Mouse (Mus musculus): ENCODE data around the gene Wnt1.
"Not testable (repeated sequence)": the region's sequence is repeated elsewhere in the genome, so short reads cannot be mapped to it uniquely, and the experiment has no call there.

Gene Wnt1

GRCm38 (mm10) chr15:98789661-98790535, at the start of gene Wnt1:
Wnt1 (plus strand) TSS chr15:98789857.
- no peak for DNase-seq (ENCODE audit: low spot score)

GRCm38 (mm10) chr15:98740219-98740618, 49.4 kb upstream of the Wnt1 start:
- no peak for DNase-seq (ENCODE audit: low spot score)

GRCm38 (mm10) chr15:98742766-98743428, 46.8 kb upstream of the Wnt1 start:
- DNase-seq (ENCODE audit: low spot score), result peak; percentile 59

GRCm38 (mm10) chr15:98743863-98744262, 45.8 kb upstream of the Wnt1 start:
- not testable (repeated sequence) for DNase-seq (ENCODE audit: low spot score)

DNA sequence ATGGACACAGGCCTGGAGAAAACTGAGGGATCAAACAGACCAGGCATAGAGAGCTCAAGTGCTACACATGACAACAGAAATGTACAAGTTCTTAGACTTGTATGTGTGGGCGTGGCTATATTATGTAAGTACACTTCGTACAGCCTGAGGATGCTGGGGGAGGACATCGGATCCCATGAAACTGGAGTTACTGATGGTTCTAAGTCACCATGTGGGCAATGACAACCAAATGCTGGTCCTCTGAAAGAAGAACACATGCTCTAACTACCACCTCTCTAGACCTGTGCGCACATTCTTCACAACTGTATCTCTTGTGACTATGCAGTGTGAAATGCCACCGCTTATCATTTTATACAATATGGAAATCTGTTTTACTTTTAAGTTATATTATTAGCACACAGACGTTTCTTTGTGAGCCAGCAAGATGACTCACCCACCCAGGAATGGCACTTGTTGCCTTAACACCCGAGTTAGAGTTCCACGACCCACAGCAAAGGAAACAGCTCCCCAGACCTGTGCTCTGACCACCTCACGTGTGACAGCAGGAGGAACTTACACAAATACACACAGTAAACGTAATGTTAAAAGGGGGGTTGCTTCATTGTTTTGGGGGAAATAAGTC, 43.2 kb upstream of the Wnt1 start:
- DNase-seq (ENCODE audit: low spot score), result no peak

DNA sequence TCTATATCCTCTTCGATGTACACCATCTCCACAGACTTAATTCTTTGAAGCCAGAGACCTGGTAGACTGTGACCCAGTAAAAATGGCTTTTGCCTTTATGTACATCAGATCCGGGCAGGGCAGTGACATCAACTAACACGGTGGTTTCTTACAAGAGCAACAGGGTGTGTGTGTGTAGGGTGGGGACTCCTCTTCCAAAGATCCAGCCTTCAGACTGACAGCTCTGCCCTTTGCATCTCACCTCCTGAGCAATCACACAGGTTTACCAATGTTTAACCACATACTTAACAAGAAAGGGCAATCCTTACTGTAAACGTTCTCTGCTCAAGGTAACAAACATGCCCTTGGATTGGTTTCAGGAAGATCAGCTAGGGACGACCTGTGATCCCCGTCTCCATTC, 42.4 kb upstream of the Wnt1 start:
- no peak for DNase-seq (ENCODE audit: low spot score)

- DNase-seq (ENCODE audit: low spot score), result no peak
Observed at GRCm38 (mm10) chr15:98749093-98749492, 40.6 kb upstream of the Wnt1 start.

DNA sequence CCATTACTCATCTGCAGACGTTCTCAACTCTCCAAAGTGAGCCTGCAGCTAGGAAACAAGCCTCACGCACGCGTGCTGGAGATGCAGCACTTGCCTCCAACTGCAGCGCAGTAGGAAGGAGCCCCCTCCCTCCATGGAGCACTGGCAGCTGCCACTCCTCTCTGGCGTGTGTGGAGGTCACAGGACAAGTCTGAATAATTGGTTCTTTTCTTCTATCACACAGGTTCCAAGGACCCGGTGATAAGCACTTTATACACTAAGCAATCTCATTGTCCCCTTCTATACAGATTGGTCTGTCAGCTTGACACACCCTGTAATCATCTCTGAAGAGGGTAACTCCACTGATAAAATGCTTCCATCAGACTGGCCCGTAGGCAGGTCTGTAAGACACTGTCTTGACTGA, 36.6 kb upstream of the Wnt1 start:
- DNase-seq (ENCODE audit: low spot score), result no peak

DNA sequence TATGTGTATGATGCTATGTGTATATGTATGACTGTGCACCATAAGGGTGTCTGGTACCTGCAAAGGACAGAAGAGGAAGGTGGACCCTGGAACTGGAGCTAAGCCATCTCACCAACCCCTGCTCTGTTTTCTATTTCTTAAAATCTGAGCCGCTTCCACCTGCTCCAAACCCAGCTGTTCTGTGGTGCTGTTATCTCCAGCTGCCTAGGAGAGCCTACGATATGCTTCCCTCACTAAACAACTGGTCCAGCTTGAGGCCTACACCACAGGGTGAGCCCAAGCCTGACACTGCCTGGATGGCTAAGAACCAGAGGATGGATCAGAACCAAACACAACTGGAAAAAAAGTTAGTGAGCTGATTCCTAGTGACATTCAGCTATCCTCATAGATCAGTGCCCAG, 35.5 kb upstream of the Wnt1 start:
- no peak for DNase-seq (ENCODE audit: low spot score)

GRCm38 (mm10) chr15:98762201-98762621, 27.4 kb upstream of the Wnt1 start:
- DNase-seq (ENCODE audit: low spot score), result peak; percentile 83

DNA sequence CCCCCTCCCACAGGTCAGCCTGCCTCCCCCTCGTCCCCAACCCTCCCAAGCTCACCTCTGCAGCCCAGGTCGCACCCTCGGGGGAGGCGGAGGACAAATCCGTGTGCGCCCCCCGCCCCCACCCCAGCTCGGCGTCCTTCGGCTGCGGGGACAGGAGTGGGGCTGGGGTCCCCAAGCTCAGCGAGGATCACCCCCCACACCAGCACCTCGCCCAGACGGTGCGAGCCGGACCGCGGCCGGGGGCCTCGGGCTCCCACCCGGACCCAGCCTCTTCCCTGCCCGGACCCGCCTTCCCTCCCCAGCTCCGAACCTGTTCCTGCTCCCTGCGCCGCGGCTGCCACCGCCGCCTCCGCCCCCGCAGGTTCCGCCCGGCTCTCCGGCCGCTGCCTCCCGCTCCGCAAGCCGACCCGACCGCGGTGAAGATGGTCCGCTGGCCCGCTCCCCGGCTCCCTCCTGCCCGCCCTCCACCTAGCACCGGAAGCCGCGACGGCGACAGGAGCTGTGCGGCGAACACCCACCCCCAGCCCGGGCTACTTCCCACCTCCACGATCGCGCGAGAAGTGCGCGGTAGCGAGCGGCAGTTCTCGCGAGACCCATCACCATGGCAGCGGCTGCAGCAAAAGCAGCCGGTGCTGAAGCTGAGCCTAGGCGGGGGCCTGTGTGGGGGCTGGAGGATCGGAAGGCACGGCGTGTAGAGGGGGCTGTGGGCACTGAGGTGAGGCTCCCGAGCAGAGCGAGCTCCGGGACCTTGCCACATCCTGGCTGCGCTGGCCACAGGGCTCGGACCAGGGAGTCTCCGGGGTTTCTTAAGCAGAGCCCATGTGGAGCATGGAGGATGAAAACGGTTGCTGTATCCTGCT, 26.8 kb upstream of the Wnt1 start, which contains the start of gene Arf3:
Gene Arf3 (minus strand): TSS at position 545 of the 860 bp plus-strand sequence.
- peak; percentile 97 for DNase-seq (ENCODE audit: low spot score)

- DNase-seq (ENCODE audit: low spot score), result no peak
Observed at GRCm38 (mm10) chr15:98765929-98766328, 23.7 kb upstream of the Wnt1 start.

DNA sequence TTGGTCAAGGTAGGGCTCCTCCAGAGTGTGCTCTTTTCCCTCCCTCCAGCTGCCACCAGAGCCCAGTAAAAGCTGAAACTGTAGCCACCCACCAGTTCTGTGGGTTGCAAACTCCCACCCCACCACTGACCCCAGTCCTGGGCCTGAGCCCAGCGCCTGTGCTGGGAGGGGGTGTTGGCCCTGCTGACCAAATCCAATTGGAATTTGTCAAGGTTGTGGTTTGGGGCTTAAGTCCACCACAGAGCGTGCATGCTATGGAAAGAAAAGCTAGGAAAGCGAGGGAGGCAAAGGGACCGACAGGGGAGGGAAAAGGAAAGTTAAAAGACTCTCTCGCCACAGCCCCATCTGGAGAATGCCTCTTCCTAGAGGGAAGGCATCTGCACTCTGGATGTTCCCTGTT, 21.4 kb upstream of the Wnt1 start:
- no peak for DNase-seq (ENCODE audit: low spot score)

- no peak for DNase-seq (ENCODE audit: low spot score)
Observed at GRCm38 (mm10) chr15:98771813-98772425, 17.7 kb upstream of the Wnt1 start.

- peak; percentile 25 for DNase-seq (ENCODE audit: low spot score)
Observed at GRCm38 (mm10) chr15:98772511-98773211, 17.0 kb upstream of the Wnt1 start.

DNA sequence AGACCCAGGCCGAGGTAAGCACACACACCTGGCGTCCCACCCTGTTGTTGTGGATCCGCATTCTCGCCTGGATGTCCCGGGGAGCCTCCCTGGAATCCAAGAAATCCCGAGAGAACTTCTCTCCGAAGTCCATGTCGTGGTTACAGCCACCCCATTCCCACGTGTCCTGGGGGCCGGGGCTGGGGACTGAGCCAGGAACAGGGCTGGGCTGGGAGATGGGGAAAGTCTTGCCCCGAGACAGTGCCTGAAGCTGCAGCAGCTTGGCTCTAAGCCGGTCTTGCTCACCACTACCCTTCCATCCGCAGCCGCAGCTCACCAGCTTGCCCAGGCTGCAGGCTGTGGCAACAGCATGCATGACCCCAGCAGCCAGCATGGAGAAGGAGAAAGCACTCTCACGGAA, 15.6 kb upstream of the Wnt1 start:
- no peak for DNase-seq (ENCODE audit: low spot score)

DNA sequence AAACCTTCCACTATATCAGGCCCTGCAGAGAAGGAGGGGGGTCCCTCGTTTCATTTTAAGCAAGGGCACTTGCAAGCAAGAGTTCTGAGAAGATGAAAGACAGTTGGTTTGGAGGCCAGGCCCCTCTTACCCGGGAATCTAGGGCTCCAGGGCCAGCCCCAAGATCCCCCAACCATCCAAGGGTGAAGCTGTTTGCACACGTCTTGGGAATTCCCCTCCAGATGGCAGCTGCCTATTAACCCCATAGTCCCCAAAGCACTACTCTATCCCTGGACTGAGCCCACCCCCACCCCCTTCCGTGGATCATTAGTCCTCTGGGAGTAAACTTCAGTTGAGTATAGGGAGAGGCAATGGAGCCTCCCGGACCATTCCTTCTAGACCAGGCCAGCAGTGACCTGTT, 14.1 kb upstream of the Wnt1 start:
- no peak for DNase-seq (ENCODE audit: low spot score)

DNA sequence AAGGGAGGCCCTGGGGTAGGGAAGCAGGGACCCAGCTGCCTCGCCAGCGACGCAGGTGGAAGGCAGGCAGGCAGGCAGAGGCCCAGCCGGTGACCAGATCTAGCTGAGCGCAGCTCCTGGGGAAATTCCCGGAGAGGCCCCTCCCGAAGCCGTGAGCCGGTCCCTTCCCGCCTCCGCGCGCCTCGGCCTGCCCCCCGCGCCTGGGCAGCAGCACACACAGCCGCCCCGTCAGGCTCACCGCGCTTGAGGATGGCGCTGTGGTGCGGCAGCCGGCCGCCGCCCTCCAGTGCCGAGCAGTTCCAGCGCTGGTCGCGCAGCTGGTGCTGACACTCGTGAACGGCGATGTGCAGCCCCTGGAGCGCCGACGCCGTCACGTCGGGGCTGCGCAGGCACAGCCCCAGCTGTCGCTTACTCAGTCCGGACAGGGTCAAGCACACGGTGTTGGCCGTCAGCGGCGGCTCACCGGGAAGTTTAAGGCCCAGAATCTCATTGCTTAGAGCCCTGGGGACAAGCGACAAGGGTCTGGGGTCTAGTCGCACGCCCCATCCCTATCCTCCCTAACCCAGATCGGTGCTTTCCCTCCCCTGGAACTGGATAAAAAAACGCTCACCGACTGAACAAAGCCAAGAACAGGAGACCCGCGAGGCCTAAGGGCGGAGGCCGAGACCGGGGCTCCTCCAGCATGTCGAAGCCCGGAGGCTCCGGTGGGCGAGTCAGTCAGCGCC, 13.2 kb upstream of the Wnt1 start:
- no peak for DNase-seq (ENCODE audit: low spot score)

DNA sequence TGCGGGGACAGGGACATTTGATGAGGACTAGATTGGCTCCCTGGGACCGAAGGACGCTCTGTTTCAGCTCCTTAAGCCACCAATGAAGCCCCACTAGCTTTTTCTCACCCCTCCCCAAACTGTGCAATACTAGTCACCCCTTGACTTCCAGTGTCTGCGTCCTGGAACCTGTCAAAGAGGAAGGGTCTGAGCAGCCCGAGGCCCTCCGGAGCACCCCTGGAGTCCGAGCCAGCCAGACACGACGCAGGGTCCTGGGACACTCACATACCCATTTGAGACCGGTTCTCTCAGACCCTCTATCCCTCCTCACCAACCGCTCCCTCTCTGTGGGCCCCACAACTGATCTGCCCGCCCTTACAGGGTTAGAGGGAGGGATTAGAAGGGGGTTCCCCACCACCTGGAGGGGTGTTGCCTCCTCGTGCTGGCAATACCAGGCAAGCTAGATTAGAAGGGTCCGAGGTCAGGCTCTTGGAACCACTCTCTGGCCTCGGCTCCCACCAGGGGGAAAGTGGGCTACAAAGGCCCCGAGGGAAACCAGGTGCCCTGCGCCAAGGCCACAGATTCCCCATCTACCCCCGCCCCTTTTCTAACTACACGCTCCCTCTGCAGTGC, 12.5 kb upstream of the Wnt1 start:
- no peak for DNase-seq (ENCODE audit: low spot score)

GRCm38 (mm10) chr15:98777762-98778161, 11.9 kb upstream of the Wnt1 start, which contains the start of gene Wnt10b:
Wnt10b (minus strand) TSS chr15:98778150.
- no peak for DNase-seq (ENCODE audit: low spot score)

Measured in lung, postnatal 25 days (tissue).